Mouse (Mus musculus) urinary bladder, postnatal 25 days (tissue): ENCODE measurements around the gene Xrcc2.

Experiments used
- DNase-seq: peaks from one replicate; pipeline ENCODE4 v3.0.0; 2022; ENCODE audit warnings: low spot score

Xrcc2 gene

DNA sequence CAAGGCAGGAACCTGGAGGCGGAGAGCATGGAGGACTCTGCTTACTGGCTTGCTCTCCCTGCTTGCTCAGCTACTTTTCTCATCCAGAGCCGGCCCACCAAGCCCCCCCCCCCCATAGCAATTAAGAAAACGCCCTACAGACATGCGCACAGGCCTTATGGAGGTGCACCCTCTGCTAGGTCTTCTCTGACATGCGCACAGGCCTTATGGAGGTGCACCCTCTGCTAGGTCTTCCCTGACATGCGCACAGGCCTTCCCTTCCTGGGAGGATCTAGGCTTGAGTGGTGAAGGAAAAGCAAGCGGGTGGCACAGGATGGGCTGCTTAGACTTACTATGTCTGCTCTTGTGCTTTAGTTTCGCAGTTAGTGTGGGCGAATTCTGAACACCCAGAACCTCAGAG lies 37.3 kb downstream of the Xrcc2 start:
- no peak for DNase-seq

GRCm38 (mm10) chr5:25666684-25667083 lies 38.9 kb downstream of the Xrcc2 start:
- DNase-seq: no peak

GRCm38 (mm10) chr5:25666108-25666507 lies 39.5 kb downstream of the Xrcc2 start:
- no peak for DNase-seq

DNA sequence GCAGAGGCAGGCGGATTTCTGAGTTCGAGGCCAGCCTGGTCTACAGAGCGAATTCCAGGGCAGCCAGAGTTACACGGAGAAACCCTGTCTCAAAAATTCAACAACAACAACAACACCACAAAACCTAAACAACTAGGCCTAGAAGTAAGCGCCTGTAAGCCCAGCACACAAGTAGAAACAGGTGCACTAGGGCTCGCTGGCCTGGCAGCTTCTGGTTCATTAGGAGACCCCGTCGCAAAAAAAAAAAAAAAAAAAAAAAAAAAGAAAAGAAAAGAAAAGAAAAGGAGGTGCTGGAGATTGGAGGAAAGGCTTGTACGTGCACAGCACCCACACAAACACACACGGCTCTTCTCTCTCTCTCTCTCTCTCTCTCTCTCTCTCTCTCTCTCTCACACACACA lies 40.1 kb downstream of the Xrcc2 start:
- no peak for DNase-seq

DNA sequence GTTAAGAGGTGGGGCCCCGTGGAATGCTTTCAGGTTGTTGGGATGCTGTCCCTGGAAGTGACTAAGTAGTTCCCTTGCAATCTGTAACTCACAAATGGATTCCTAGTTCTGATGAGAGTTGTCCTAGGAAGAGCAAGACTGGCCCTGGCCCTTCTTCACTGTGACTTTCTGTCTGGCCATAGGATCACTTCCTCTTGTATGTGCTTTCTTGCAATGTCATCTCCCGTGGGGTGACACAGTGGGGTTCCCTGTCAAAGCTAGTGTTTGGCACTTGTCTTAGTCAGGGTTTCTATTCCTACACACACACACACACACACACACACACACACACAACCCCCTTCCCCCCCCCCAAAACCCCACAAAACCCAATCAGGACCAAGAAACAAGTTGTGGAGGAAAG lies 42.5 kb downstream of the Xrcc2 start:
- no peak for DNase-seq

GRCm38 (mm10) chr5:25654578-25654987 lies 51.0 kb downstream of the Xrcc2 start:
- DNase-seq: no peak

DNA sequence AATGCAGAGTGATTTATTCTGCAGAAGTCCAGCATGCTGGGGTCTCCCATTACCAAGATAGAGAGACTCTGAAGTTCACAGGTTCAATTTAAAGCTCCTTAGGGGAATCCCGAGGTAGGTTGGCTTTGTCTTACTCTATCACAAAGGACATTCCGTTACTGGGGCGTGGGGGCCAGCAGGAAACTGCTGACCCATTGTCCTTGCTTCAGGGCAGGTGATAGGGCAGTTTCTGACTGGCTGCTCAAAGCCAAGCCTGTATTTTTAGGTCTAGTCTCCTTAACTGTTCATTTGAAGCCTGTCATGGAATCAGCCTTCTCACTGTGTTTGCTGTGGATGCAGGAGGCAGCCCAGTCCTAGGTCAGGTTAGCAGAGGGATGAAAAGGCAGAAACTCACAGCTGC lies 52.2 kb downstream of the Xrcc2 start:
- DNase-seq: no peak

GRCm38 (mm10) chr5:25652435-25652834 lies 53.2 kb downstream of the Xrcc2 start:
- DNase-seq: no peak

- no peak for DNase-seq
Measured at GRCm38 (mm10) chr5:25645661-25646364, 59.8 kb downstream of the Xrcc2 start.

DNA sequence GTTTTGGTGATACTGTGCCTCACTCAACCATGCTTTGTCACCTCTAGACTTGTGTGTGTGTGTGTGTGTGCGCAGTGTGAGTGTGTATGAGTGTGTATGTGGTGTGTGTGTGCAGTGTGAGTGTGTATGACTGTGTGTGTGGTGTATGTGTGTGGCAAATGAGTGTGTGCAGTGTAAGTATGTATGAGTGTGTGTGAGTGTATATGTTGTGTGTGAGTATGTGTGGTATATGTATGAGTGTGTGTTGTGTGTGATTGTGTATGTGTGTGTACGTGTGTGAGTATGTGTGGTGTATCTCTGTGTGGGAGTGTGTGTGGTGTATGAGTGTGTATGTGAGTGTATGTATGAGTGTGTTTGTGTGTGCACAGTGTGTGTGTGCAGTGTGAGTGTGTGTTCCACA lies 61.1 kb downstream of the Xrcc2 start:
- DNase-seq: no peak

DNA sequence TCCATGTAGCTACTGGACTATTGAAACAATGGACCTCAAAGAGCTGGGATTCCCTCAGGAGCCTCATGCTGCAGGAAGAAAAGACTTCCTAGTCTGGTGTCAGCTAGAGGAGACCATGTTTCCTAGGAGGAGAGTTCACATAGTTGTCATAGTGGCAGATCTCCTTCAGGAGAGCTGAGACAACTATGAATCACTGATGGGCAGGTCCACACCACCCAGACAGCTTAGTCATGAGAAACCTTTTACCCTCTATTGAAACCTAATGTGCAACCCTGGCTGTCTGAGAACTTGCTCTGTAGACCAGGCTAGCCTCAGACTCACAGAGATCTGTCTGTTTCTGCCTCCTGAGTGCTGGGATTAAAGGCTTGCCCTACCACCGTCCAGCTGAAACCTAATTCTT lies 62.9 kb downstream of the Xrcc2 start:
- no peak for DNase-seq
